Mouse (Mus musculus) stomach, postnatal 0 days (tissue): Measurements from ENCODE around the gene Opn1sw. TPM values are rescaled to one million over a fixed set of nuclear protein-coding genes. Genes with fewer than 3 reads are reported as not detected.

ENCODE experiments used
- ATAC-seq: fragments of 200-750 bp; cut with Nextera tagmentation; 2 replicates; pipeline ENCODE4 v1.8.0; 2017; ENCODE audit not compliant: low FRiP score, low TSS enrichment
- DNase-seq: peaks from one replicate; pipeline ENCODE4 v3.0.0-alpha.2; 2016; ENCODE audit warnings: low spot score
- H3K27ac ChIP-seq: fragments of 300-500 bp; sonication (generic); replicated peaks from 2 replicates; pipeline ENCODE4 v1.5.1; 2014; ENCODE audit warnings: mild to moderate bottlenecking, control low read depth
- H3K27me3 ChIP-seq: fragments of 300-500 bp; sonication (generic); 2 replicates; pipeline ENCODE4 v1.6.1; 2014; ENCODE audit warnings: low read length; ENCODE audit not compliant: control insufficient read depth, insufficient read depth
- H3K36me3 ChIP-seq: fragments of 300-500 bp; sonication (generic); 2 replicates; pipeline ENCODE4 v1.6.1; 2014; ENCODE audit warnings: low read length, mixed read lengths; ENCODE audit not compliant: control insufficient read depth, insufficient read depth
- H3K4me1 ChIP-seq: fragments of 300-500 bp; sonication (generic); replicated peaks from 2 replicates; pipeline ENCODE4 v1.6.1; 2014; ENCODE audit warnings: antibody characterized with exemption; ENCODE audit not compliant: control insufficient read depth, insufficient read depth
- H3K4me2 ChIP-seq: fragments of 300-500 bp; sonication (generic); replicated peaks from 2 replicates; pipeline ENCODE4 v1.6.1; 2014; ENCODE audit warnings: low read depth, mild to moderate bottlenecking, control low read depth, moderate library complexity
- H3K4me3 ChIP-seq: fragments of 300-500 bp; sonication (generic); 2 replicates; pipeline ENCODE4 v1.5.1; 2014; ENCODE audit warnings: low read depth, low read length, control low read depth
- H3K9ac ChIP-seq: fragments of 300-500 bp; sonication (generic); 2 replicates; pipeline ENCODE4 v1.6.1; 2014; ENCODE audit warnings: mild to moderate bottlenecking, low read length, control low read depth, mixed read lengths
- H3K9me3 ChIP-seq: fragments of 300-500 bp; sonication (generic); 2 replicates; pipeline ENCODE4 v1.6.1; 2016; ENCODE audit warnings: low read length; ENCODE audit not compliant: control insufficient read depth
- CTCF ChIP-seq: IDR thresholded peaks from 2 replicates; pipeline ENCODE4 v1.5.1; 2016; ENCODE audit warnings: antibody characterized with exemption, low read depth, mild to moderate bottlenecking, moderate library complexity
- EP300 ChIP-seq: optimal IDR thresholded peaks from 2 replicates; pipeline ENCODE3; 2016; ENCODE audit warnings: antibody characterized with exemption
- WGBS: fragments of 180-500 bp; shearing (Covaris S2); extraction: QIAGEN DNeasy Blood & Tissue Kit; methylation state at CpG from one replicate; pipeline ENCODE4 v1.1.7; 2014; 5-methylcytosine and 5-hydroxymethylcytosine counted together
- polyA plus RNA-seq: library from polyadenylated mRNA; unstranded; fragments of >200 nt; fragmentation: Nextera tagmentation; extraction: Ambion mirVana; gene quantifications from 2 replicates; pipeline ENCODE4 v1.2.1, GENCODE M21; 2015

Gene Opn1sw
- polyA plus RNA-seq, 1 experiment from 2014 or later = 1.9 TPM

DNA sequence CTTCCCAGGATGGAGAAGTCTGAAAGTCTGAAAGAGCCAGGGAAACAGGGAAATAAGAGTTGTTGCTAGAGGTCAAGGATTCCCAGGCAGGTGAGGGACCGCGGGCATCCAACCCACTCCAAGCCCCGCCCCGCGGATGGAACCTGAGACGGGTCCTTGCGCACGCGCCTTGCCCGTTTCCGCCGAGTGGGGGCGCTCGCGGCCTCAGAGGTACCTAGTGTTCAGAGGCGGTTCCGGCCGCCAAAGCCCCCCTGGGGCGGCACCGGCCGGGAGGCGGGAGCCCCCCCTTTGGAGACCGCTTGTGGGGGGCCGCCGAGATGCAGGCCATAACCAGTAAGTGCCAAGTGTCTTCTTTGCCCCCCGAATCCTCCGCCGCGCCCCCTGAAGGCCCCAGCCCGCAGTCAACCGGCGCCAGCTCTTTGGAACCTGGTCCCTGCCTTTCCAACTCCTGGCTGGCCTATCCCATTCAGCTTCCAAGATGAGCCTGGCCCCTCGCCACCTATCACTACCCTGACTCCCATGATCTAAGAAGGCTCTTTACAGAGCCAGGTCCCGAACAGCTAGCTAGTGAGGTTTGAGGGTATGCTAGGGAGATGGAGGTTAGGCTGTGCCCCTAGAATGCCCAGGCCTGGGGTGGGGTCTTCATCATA, 14.6 kb upstream of the Opn1sw start:
- Histone ChIP-seq H3K27ac (no peak overlapping the region), H3K4me2 (peak overlapping the region; percentile 37; the same call in 1 of the 2 replicates), H3K36me3 (no peaks in the 10 kb centered on the region), H3K4me3 (no peak overlapping the region), H3K9me3 (no peaks in the 10 kb centered on the region), H3K4me1 (no peaks in the 10 kb centered on the region), H3K9ac (no peak overlapping the region), H3K27me3 (no peaks in the 10 kb centered on the region)
- no peak for ATAC-seq
- peak; percentile 42 for DNase-seq
- 8% methylated on average over 27 of the region's 34 CpGs for WGBS
- TF ChIP-seq CTCF (peak; percentile 45), EP300 (no peak)

DNA sequence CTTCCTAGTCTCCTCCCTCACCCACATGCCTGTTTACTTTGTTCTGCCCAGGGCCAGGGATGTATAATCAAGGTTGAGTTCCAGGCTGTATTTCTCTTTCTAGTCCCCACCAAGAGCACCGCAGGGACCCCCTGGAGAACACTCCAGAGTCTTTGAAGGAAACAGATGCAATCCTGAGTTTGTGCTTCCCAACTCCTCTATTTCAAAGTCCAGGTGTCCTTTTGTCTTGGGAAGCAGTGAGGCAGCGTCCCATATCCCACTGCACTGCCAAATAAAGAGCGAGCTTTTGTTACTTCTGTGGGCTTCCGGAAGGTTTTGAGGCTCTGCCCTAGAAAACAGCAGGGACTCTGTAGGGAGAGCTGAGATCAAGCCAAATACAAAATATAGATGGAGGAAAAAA, 11.6 kb upstream of the Opn1sw start:
- H3K9me3 ChIP-seq = no peaks in the 10 kb centered on the region
- 0 out of 2 replicates have a peak, but pooled peaks cover 2% of the 10 kb centered on the region for H3K4me1 ChIP-seq
- 79% methylated on average over 4 of the region's 4 CpGs for WGBS
- ATAC-seq (no peak), DNase-seq (no peak)
- no peaks in the 10 kb centered on the region for H3K36me3 ChIP-seq
- H3K27me3 ChIP-seq = no peaks in the 10 kb centered on the region
- no peak overlapping the region for H3K4me2 ChIP-seq
- no peak for TF ChIP-seq EP300
- no peak for TF ChIP-seq CTCF
- no peak overlapping the region for H3K9ac ChIP-seq
- H3K27ac ChIP-seq = no peak overlapping the region
- H3K4me3 ChIP-seq = no peak overlapping the region

DNA sequence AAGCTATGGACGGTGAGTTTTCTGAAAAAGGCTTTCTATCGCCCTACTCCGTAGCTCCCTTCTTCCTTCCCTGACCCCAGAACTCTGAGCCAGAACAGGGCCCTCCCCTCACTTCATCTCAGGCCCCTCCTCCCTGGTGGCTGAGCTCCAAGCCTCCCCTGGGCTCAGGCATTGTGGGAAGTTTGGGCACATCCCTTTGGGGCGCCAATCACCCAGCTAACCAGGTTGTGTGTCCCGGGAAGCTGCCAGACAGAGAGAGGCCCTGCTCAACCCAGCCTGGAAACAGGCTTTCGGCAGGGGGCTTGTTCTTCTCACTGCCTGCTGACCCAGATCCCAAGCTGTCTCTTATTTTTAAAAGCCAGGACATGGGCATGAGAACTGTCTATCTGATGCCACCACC, 9.3 kb upstream of the Opn1sw start:
- peak overlapping the region; percentile 60 for H3K4me3 ChIP-seq

DNA sequence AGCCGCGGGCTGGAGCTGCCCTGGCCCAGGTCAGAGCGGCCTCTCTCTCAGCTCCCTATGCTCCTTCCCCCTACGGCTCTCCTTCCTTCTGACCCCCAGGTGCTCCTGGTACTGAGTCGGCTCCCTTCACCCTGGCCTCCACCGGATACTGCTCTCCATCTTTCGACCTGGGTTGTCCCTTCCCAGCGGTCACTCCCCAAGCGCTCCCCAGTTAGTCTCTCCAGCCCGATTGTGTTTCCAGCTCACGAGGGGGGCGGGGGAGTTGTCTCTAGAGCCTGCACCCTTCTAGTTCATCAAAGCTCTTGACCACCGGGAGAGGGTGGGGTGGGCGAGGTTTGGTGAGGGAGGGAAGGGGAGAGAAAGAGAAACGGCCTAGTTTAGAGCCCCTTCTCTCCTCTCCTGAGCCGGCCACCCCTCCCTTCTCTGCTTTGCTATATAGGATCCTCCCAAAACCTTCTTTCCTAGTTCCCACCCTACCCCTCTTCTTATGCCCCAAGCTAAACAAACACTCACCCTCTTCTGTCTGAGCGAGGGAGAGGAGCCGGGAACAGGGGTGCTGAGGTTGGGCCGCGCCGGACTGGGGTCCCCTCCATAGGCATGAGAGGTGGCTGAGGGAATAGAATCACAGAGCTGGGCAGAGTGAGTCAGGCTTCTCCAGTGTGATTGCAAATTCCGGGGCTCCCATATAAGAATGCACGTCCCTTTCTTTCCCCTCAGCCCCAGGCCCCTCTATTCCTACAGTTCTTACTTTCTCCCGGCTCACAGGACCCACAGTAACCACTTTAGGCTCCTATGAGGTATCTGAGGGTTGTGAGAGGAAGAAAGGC, 8.7 kb upstream of the Opn1sw start:
- ATAC-seq (peak; percentile 67), DNase-seq (peak; percentile 21)
- WGBS = 5% methylated on average over 22 of the region's 24 CpGs
- 0 out of 2 replicates have a peak, but pooled peaks cover 2% of the 10 kb centered on the region for H3K4me1 ChIP-seq
- H3K4me2 ChIP-seq = peak overlapping the region; percentile 88
- peak overlapping the region; percentile 61 for H3K9ac ChIP-seq
- no peaks in the 10 kb centered on the region for H3K27me3 ChIP-seq
- H3K36me3 ChIP-seq = no peaks in the 10 kb centered on the region
- H3K9me3 ChIP-seq = no peaks in the 10 kb centered on the region
- TF ChIP-seq CTCF = no peak
- TF ChIP-seq EP300 = no peak
- H3K27ac ChIP-seq = peak overlapping the region; percentile 45; the same call in 1 of the 2 replicates
- H3K4me3 ChIP-seq = peak overlapping the region; percentile 60

More for the DNA sequence above, 9.3 kb upstream of the Opn1sw start:
- peak; percentile 19 for DNase-seq
- no peaks in the 10 kb centered on the region for H3K27me3 ChIP-seq
- TF ChIP-seq CTCF = no peak
- no peak for TF ChIP-seq EP300
- 17% methylated on average over 6 of the region's 6 CpGs for WGBS
- no peak overlapping the region for H3K9ac ChIP-seq
- H3K36me3 ChIP-seq = no peaks in the 10 kb centered on the region
- H3K4me1 ChIP-seq = 0 out of 2 replicates have a peak, but pooled peaks cover 2% of the 10 kb centered on the region
- ATAC-seq = no peak
- H3K4me2 ChIP-seq = peak overlapping the region; percentile 88
- H3K27ac ChIP-seq = 0 out of 2 replicates have a peak overlapping the region, but pooled peaks have one; percentile 45
- no peaks in the 10 kb centered on the region for H3K9me3 ChIP-seq

GRCm38 (mm10) chr6:29395910-29396713, 7.8 kb upstream of the Opn1sw start, which contains the start of gene Ccdc136:
Gene Ccdc136 (plus strand): TSS chr6:29396309.
- H3K4me3 ChIP-seq = peak within 1 kb of the TSS; percentile 60
- DNase-seq (peak; percentile 76), ATAC-seq (peak; percentile 87)
- no peaks in the 10 kb centered on the region for H3K36me3 ChIP-seq
- H3K9me3 ChIP-seq = no peaks in the 10 kb centered on the region
- H3K4me1 ChIP-seq = 0 out of 2 replicates have a peak, but pooled peaks cover 2% of the 10 kb centered on the region
- peak within 1 kb of the TSS; percentile 45; the same call in 1 of the 2 replicates for H3K27ac ChIP-seq
- TF ChIP-seq CTCF (no peak), EP300 (no peak)
- H3K9ac ChIP-seq = peak within 1 kb of the TSS; percentile 61
- no peaks in the 10 kb centered on the region for H3K27me3 ChIP-seq
- peak within 1 kb of the TSS; percentile 88 for H3K4me2 ChIP-seq
- WGBS = under 1% methylated on average over 39 of the region's 49 CpGs
